Mouse (Mus musculus): ENCODE data around the gene Myof. TPM values are rescaled to one million over a fixed set of nuclear protein-coding genes. Genes with fewer than 3 reads are reported as not detected.

The Myof gene
- total RNA-seq, 2 experiments from 2014 or later, result 8.5 to 8.9 TPM

GRCm38 (mm10) chr19:37907451-37908320 is 135.7 kb downstream of the Myof start:
- intact Hi-C loops (cut with DNase I; ENCODE audit: low total_unique reads), result no loop called here
- DNase-seq, result no peak

- intact Hi-C loops (cut with DNase I; ENCODE audit: low total_unique reads), result no loop called here
These were observed 136.5 kb downstream of the Myof start for GRCm38 (mm10) chr19:37906916-37907315.

GRCm38 (mm10) chr19:37896081-37896480 is 147.3 kb downstream of the Myof start:
- no peak for DNase-seq
- intact Hi-C loops (cut with DNase I; ENCODE audit: low total_unique reads), result no loop called here

More at GRCm38 (mm10) chr19:37906916-37907315, 136.5 kb downstream of the Myof start:
- DNase-seq, result no peak

GRCm38 (mm10) chr19:37891006-37891405 is 152.4 kb downstream of the Myof start:
- intact Hi-C loops (cut with DNase I; ENCODE audit: low total_unique reads), result no loop called here

GRCm38 (mm10) chr19:37886355-37887120 is 156.8 kb downstream of the Myof start:
- DNase-seq, result peak; percentile 12
- intact Hi-C loops (cut with DNase I; ENCODE audit: low total_unique reads), result loop anchor here (5.0 kb wide), 1 partner anchor 184 kb away; no protein-coding TSS in a partner anchor

More at GRCm38 (mm10) chr19:37891006-37891405, 152.4 kb downstream of the Myof start:
- DNase-seq, result no peak

- intact Hi-C loops (cut with DNase I; ENCODE audit: low total_unique reads), result no loop called here
- no peak for DNase-seq
These were observed 161.8 kb downstream of the Myof start for GRCm38 (mm10) chr19:37881431-37882081.

DNA sequence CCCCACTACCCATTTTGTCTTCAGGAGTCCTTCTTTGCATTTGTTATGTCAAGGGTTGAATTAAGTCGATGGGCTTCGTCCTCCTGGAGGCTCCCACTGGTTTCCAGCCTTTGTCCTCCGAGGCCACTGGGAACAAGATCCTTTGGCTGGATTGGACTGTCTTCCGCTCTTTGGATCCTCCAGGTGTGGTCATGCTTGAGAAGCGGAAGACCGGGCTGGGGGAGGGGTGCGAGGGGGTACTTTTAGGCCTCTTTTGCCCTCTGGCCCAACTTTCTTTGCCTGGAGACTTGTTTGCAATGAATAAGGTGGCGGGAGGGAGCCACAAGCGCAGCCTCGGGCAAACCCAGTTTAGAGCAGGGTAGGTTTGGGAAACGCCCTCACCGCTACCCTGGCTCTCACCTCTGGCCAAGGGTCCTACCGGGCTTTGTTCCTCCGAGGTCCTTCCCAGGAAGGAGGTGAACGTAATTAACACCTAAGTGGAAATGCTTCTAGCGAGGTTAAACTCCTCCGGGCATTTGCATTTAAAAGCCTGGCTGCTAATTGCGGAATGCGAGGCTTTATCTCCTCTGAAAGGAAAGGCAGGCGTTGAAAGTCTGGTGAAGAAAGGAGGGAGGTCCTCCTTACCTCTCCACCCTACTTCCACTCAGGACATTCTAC is 165.7 kb downstream of the Myof start:
- no peak for DNase-seq
- intact Hi-C loops (cut with DNase I; ENCODE audit: low total_unique reads), result no loop called here

- no peak for DNase-seq
- intact Hi-C loops (cut with DNase I; ENCODE audit: low total_unique reads), result no loop called here
These were observed 166.7 kb downstream of the Myof start for GRCm38 (mm10) chr19:37876605-37877245.

GRCm38 (mm10) chr19:37873499-37873898 is 169.9 kb downstream of the Myof start:
- DNase-seq, result no peak
- intact Hi-C loops (cut with DNase I; ENCODE audit: low total_unique reads), result no loop called here

GRCm38 (mm10) chr19:37867592-37867991 is 175.8 kb downstream of the Myof start:
- no peak for DNase-seq
- intact Hi-C loops (cut with DNase I; ENCODE audit: low total_unique reads), result no loop called here

- intact Hi-C loops (cut with DNase I; ENCODE audit: low total_unique reads), result no loop called here
- no peak for DNase-seq
These were observed 176.4 kb downstream of the Myof start for GRCm38 (mm10) chr19:37866994-37867393.

DNA sequence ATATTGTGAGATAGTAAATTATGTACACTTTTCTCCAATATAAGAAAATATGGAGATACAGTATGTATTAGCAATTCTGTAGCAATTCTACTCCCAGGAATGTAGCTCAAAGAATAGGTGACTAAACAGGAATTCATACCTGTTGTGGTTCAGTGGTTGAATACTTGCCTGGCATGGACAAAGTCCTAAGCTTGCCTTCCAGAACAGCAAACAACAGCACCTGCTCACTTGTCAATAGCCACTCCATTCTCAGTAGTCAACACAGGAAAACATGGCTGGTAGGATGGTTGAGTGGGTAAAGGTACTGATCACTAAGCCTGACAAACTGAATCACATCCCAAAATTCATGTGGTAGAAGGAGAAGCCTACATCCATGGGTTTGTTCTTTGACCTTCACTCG is 182.2 kb downstream of the Myof start:
- DNase-seq, result no peak
- intact Hi-C loops (cut with DNase I; ENCODE audit: low total_unique reads), result no loop called here

DNA sequence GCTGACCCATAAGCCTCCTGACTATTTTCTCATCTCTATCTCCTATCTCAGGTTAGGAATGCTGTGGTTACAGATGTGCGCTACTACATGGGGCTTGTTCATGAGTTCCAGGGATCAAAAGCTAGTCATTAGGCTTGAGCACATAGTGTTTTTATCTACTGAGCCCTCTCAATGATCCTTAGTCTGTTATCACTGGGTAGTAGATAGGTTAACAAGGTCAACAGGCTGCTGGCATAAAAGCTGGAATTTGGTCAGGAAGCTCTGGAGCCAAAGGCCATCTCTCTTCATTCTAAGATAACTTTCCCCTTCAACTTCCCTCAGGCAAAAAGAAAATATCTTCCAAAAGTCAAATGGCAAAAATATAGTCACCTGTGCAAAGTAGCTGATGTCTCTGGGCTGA is 183.1 kb downstream of the Myof start:
- no peak for DNase-seq
- intact Hi-C loops (cut with DNase I; ENCODE audit: low total_unique reads), result no loop called here

DNA sequence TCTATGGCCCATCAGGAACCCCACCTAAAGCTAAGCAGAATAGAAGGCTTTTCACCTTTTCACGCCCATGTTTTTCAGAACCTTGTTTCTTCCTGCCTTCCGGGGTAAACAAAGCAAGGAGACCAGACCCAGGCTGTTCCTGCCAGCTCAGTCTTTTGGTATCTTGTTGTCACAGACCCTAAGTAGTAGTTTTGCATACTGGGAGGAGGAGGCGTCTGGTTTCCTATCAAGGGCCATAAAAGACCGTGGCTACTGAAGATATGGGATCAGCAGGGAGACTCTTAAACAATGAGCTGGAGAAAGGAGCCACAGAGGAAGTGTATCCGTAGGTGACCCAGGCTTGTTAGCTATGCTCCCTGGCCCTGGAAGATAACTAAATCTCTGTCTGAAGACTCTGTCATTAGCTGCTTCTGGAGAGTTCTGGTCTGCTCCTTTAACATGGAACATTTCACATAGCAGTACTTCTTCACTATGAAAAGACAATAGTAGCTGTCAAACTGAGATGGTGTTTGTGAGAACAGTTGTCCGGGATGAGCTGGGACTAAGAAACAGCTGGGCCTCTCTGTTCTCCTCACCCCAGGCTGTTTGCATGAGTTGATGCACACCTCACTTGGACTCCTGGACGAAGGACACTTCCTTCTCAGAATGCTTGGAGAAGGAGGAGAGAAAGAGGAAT is 184.8 kb downstream of the Myof start:
- DNase-seq, result no peak
- intact Hi-C loops (cut with DNase I; ENCODE audit: low total_unique reads), result no loop called here

- no peak for DNase-seq
- intact Hi-C loops (cut with DNase I; ENCODE audit: low total_unique reads), result no loop called here
These were observed 191.3 kb downstream of the Myof start for GRCm38 (mm10) chr19:37852056-37852455.

DNA sequence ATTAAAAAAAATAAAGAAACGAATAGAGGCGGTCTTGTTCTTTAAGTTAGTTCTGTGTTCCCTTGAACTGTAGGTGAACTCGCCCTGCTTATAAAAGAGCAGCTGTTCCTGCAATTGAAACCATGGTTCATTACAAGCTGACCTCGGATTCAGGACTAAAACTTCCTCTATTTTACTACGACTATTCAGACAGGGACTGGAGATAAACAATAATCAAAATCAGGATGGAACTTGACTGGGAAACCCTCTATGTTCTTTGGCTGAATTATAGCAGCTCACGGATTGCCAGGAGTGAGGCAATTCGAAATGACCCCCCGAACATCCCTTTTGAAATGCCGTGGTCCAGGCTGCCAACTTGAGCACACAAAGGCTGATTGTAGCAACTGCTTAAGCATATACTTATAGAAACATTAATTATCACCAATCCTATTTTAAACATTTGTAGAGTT is 191.8 kb downstream of the Myof start:
- intact Hi-C loops (cut with DNase I; ENCODE audit: low total_unique reads), result no loop called here
- DNase-seq, result no peak

Data from gastrocnemius, postnatal 14 days (tissue).